Comparison of ENCODE assay signal across 9 mouse cellular contexts in the genomic region with DNA sequence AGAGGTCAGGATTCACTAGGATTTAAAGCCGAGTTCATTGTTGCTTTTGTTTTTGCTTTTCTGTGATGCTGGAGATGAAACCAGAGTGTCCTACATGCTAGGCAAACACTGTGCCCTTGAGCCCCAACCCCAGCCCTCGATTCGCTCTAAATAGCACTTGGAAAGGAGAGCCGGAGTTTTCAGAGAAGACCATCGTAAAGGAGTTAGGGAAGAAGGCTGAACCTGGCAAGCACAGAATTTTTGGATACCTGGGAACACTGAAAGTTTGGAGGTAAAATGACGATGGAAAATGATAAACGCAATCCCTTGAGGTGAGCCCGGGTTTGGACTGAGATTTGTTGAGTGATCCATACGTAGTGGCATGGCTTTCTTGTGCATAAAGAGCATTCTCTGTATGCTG. TPM values are rescaled to one million over a fixed set of nuclear protein-coding genes. Genes with fewer than 3 reads are reported as not detected.
DNase-seq lines count a peak whose midpoint lies in the region; ATAC-seq lines count a peak whose summit lies in the region.
"Had no signal": no experiment of that assay in that cellular context is flagged by ENCODE, and none has a peak within 500 bp of the region (broad histone marks: within the 10 kb centered on the region; RNA-seq: fewer than 3 reads in every experiment).

No protein-coding gene starts in this region.

- intact Hi-C loops in heart, postnatal 36 days (cut with DNase I): no loop called here

- H3K4me1 ChIP-seq in heart, embryonic 13.5 days: peaks cover 16% of the 10 kb centered on the region
- no peaks in the 10 kb centered on the region; the same call in 1 of the 2 replicates for H3K4me1 ChIP-seq in embryonic facial prominence, embryonic 11.5 days (ENCODE audit: control insufficient read depth, insufficient read depth, low read length)
- peaks cover 29% of the 10 kb centered on the region for H3K4me1 ChIP-seq in hindbrain, embryonic 14.5 days (replicated peaks; ENCODE audit: control insufficient read depth, insufficient read depth, low read length)
- H3K4me1 ChIP-seq in midbrain, embryonic 12.5 days: peaks cover 31% of the 10 kb centered on the region

- no peak overlapping the region for H3K27ac ChIP-seq in heart, embryonic 13.5 days (replicated peaks)
- no peak overlapping the region for H3K27ac ChIP-seq in embryonic facial prominence, embryonic 11.5 days (replicated peaks; ENCODE audit: low read depth, low read length)
- peak overlapping the region; percentile 72 for H3K27ac ChIP-seq in hindbrain, embryonic 14.5 days
- H3K27ac ChIP-seq in midbrain, embryonic 12.5 days (replicated peaks): peak overlapping the region; percentile 66

- DNase-seq in heart, postnatal 36 days: no peak
- no peak for DNase-seq in embryonic facial prominence, embryonic 11.5 days (ENCODE audit: low spot score)
- no peak for DNase-seq in hindbrain, embryonic 14.5 days (ENCODE audit: low spot score)
- DNase-seq in cerebellum, adult 11 months: no peak

- 29% methylated on average over 9 of the region's 9 CpGs for WGBS in heart, embryonic 13.5 days
- WGBS in embryonic facial prominence, embryonic 11.5 days: 31% methylated on average over 9 of the region's 9 CpGs
- 28% methylated on average over 9 of the region's 9 CpGs for WGBS in hindbrain, embryonic 14.5 days
- WGBS in midbrain, embryonic 12.5 days: 22% methylated on average over 9 of the region's 9 CpGs

- no peaks in the 10 kb centered on the region for H3K9me3 ChIP-seq in heart, embryonic 13.5 days
- no peaks in the 10 kb centered on the region for H3K9me3 ChIP-seq in embryonic facial prominence, embryonic 11.5 days (replicated peaks; ENCODE audit: control insufficient read depth, low read length)
- no peaks in the 10 kb centered on the region for H3K9me3 ChIP-seq in hindbrain, embryonic 14.5 days (ENCODE audit: control insufficient read depth, low read length)
- no peaks in the 10 kb centered on the region for H3K9me3 ChIP-seq in midbrain, embryonic 12.5 days

- H3K9ac ChIP-seq in heart, embryonic 13.5 days: peak overlapping the region; percentile 87
- peak overlapping the region; percentile 74 for H3K9ac ChIP-seq in embryonic facial prominence, embryonic 11.5 days (replicated peaks; ENCODE audit: low read length)
- H3K9ac ChIP-seq in hindbrain, embryonic 14.5 days: peak overlapping the region; percentile 87
- H3K9ac ChIP-seq in midbrain, embryonic 12.5 days (replicated peaks): peak overlapping the region; percentile 81

- H3K4me2 ChIP-seq in heart, embryonic 13.5 days: peak overlapping the region; percentile 100
- peak overlapping the region; percentile 97; the same call in 1 of the 2 replicates for H3K4me2 ChIP-seq in embryonic facial prominence, embryonic 11.5 days (ENCODE audit: low read depth, low read length)
- peak overlapping the region; percentile 80 for H3K4me2 ChIP-seq in hindbrain, embryonic 14.5 days (replicated peaks)
- H3K4me2 ChIP-seq in midbrain, embryonic 12.5 days (replicated peaks): peak overlapping the region; percentile 83

- ATAC-seq in heart, embryonic 13.5 days (ENCODE audit: extremely low read depth, insufficient number of reproducible peaks, low FRiP score, low TSS enrichment): no peak
- no peak for ATAC-seq in embryonic facial prominence, embryonic 11.5 days (replicated peaks; ENCODE audit: insufficient number of reproducible peaks, low FRiP score, low TSS enrichment, low read depth)
- ATAC-seq in hindbrain, embryonic 14.5 days (ENCODE audit: low FRiP score): no peak
- ATAC-seq in midbrain, embryonic 12.5 days (ENCODE audit: low FRiP score, low read depth): no peak
- ATAC-seq in megakaryocyte progenitor cell, adult 5-6 weeks (replicated peaks; ENCODE audit: poor library complexity): no peak
- ATAC-seq in cerebellum, adult (ENCODE audit: insufficient number of reproducible peaks, low FRiP score, low TSS enrichment): no peak

- peak overlapping the region; percentile 72 for H3K4me3 ChIP-seq in heart, embryonic 13.5 days
- peak overlapping the region; percentile 73 for H3K4me3 ChIP-seq in embryonic facial prominence, embryonic 11.5 days (ENCODE audit: low read depth, low read length)
- peak overlapping the region; percentile 77 for H3K4me3 ChIP-seq in hindbrain, embryonic 14.5 days (replicated peaks; ENCODE audit: low read length)
- H3K4me3 ChIP-seq in midbrain, embryonic 12.5 days: peak overlapping the region; percentile 70

- peaks cover 10% of the 10 kb centered on the region for H3K36me3 ChIP-seq in heart, embryonic 13.5 days
- no peaks in the 10 kb centered on the region; the same call in 1 of the 2 replicates for H3K36me3 ChIP-seq in embryonic facial prominence, embryonic 11.5 days (replicated peaks; ENCODE audit: control insufficient read depth, insufficient read depth, low read depth, low read length)
- H3K36me3 ChIP-seq in hindbrain, embryonic 14.5 days (replicated peaks; ENCODE audit: control insufficient read depth, insufficient read depth): peaks cover 15% of the 10 kb centered on the region
- H3K36me3 ChIP-seq in midbrain, embryonic 12.5 days: peaks cover 7% of the 10 kb centered on the region

- peaks cover 14% of the 10 kb centered on the region for H3K27me3 ChIP-seq in heart, embryonic 13.5 days (replicated peaks)
- no peaks in the 10 kb centered on the region for H3K27me3 ChIP-seq in embryonic facial prominence, embryonic 11.5 days (ENCODE audit: control insufficient read depth, insufficient read depth, low read length)
- H3K27me3 ChIP-seq in hindbrain, embryonic 14.5 days (ENCODE audit: control insufficient read depth, insufficient read depth, low read length): no peaks in the 10 kb centered on the region
- peaks cover 23% of the 10 kb centered on the region; the same call in 1 of the 2 replicates for H3K27me3 ChIP-seq in midbrain, embryonic 12.5 days
- H3K27me3 ChIP-seq: CH12.LX had no signal

RNA-seq across cellular contexts. Expression of a gene that starts 0.6 kb away (rescaled TPM):
- polyA plus RNA-seq in heart, embryonic 13.5 days (2015; fragmentation: Nextera tagmentation; extraction: Ambion mirVana): 0.60 and 0.96 TPM in 2 replicates
- total RNA-seq in heart, postnatal 36 days (2021): under 1 TPM; 0.14 to 0.30 TPM
- polyA plus RNA-seq in embryonic facial prominence, embryonic 11.5 days (2014; fragmentation: Nextera tagmentation; extraction: Ambion mirVana): 4.5 TPM in 2 replicates
- polyA plus RNA-seq in hindbrain, embryonic 14.5 days (2014; fragmentation: Nextera tagmentation; extraction: Ambion mirVana): 19.4 and 19.5 TPM in 2 replicates
- 8.8 TPM in 2 replicates for polyA plus RNA-seq in midbrain, embryonic 12.5 days (2016; fragmentation: Nextera tagmentation; extraction: Ambion mirVana)
- total RNA-seq in megakaryocyte progenitor cell, adult 5-6 weeks (2015): 0.15 and 0.30 TPM in 2 replicates
- 0.03 TPM in 1 of 2 replicates, not detected in the other for total RNA-seq in megakaryocyte progenitor cell, adult 5-6 weeks (2017)

RNA-seq across cellular contexts. Expression of a gene that starts 17.1 kb away (rescaled TPM):
- 16.3 and 16.7 TPM in 2 replicates for polyA plus RNA-seq in heart, embryonic 13.5 days (2015; fragmentation: Nextera tagmentation; extraction: Ambion mirVana)
- 10 to 100 TPM; 29.8 to 30.2 TPM for total RNA-seq in heart, postnatal 36 days (2021)
- polyA plus RNA-seq in embryonic facial prominence, embryonic 11.5 days (2014; fragmentation: Nextera tagmentation; extraction: Ambion mirVana): 18.0 and 19.7 TPM in 2 replicates
- 7.1 and 9.4 TPM in 2 replicates for polyA plus RNA-seq in hindbrain, embryonic 14.5 days (2014; fragmentation: Nextera tagmentation; extraction: Ambion mirVana)
- 24.1 and 24.5 TPM in 2 replicates for polyA plus RNA-seq in midbrain, embryonic 12.5 days (2016; fragmentation: Nextera tagmentation; extraction: Ambion mirVana)
- 16.5 and 18.6 TPM in 2 replicates for total RNA-seq in megakaryocyte progenitor cell, adult 5-6 weeks (2015)
- total RNA-seq in megakaryocyte progenitor cell, adult 5-6 weeks (2017): 18.4 and 22.4 TPM in 2 replicates

RNA-seq across cellular contexts. Expression of a gene that starts 17.9 kb away (rescaled TPM):
- polyA plus RNA-seq in heart, embryonic 13.5 days (2015; fragmentation: Nextera tagmentation; extraction: Ambion mirVana): 55.9 and 62.2 TPM in 2 replicates
- 10 to 100 TPM; 48.6 to 52.3 TPM for total RNA-seq in heart, postnatal 36 days (2021)
- 62.9 and 66.8 TPM in 2 replicates for polyA plus RNA-seq in embryonic facial prominence, embryonic 11.5 days (2014; fragmentation: Nextera tagmentation; extraction: Ambion mirVana)
- polyA plus RNA-seq in hindbrain, embryonic 14.5 days (2014; fragmentation: Nextera tagmentation; extraction: Ambion mirVana): 75.8 and 85.4 TPM in 2 replicates
- 70.3 and 78.7 TPM in 2 replicates for polyA plus RNA-seq in midbrain, embryonic 12.5 days (2016; fragmentation: Nextera tagmentation; extraction: Ambion mirVana)
- total RNA-seq in megakaryocyte progenitor cell, adult 5-6 weeks (2015): 44.3 and 44.8 TPM in 2 replicates
- 25.2 and 30.3 TPM in 2 replicates for total RNA-seq in megakaryocyte progenitor cell, adult 5-6 weeks (2017)

RNA-seq across cellular contexts. Expression of a gene that starts 25.9 kb away (rescaled TPM):
- 39.3 and 39.9 TPM in 2 replicates for polyA plus RNA-seq in heart, embryonic 13.5 days (2015; fragmentation: Nextera tagmentation; extraction: Ambion mirVana)
- 10 to 100 TPM; 61.0 to 69.7 TPM for total RNA-seq in heart, postnatal 36 days (2021)
- 53.2 and 57.8 TPM in 2 replicates for polyA plus RNA-seq in embryonic facial prominence, embryonic 11.5 days (2014; fragmentation: Nextera tagmentation; extraction: Ambion mirVana)
- polyA plus RNA-seq in hindbrain, embryonic 14.5 days (2014; fragmentation: Nextera tagmentation; extraction: Ambion mirVana): 18.8 and 20.1 TPM in 2 replicates
- polyA plus RNA-seq in midbrain, embryonic 12.5 days (2016; fragmentation: Nextera tagmentation; extraction: Ambion mirVana): 69.5 and 70.3 TPM in 2 replicates
- total RNA-seq in megakaryocyte progenitor cell, adult 5-6 weeks (2015): 4.8 and 5.1 TPM in 2 replicates
- 7.7 and 8.6 TPM in 2 replicates for total RNA-seq in megakaryocyte progenitor cell, adult 5-6 weeks (2017)

RNA-seq across cellular contexts. Expression of a gene that starts 57.2 kb away (rescaled TPM):
- 0.15 TPM in 1 of 2 replicates, not detected in the other for polyA plus RNA-seq in heart, embryonic 13.5 days (2015; fragmentation: Nextera tagmentation; extraction: Ambion mirVana)
- total RNA-seq in heart, postnatal 36 days (2021): under 1 TPM; 0.11 to 0.19 TPM
- 0.21 and 0.41 TPM in 2 replicates for polyA plus RNA-seq in embryonic facial prominence, embryonic 11.5 days (2014; fragmentation: Nextera tagmentation; extraction: Ambion mirVana)
- polyA plus RNA-seq in hindbrain, embryonic 14.5 days (2014; fragmentation: Nextera tagmentation; extraction: Ambion mirVana): 2.5 and 2.9 TPM in 2 replicates
- 0.46 and 0.84 TPM in 2 replicates for polyA plus RNA-seq in midbrain, embryonic 12.5 days (2016; fragmentation: Nextera tagmentation; extraction: Ambion mirVana)
- 0.05 TPM in 1 of 2 replicates, not detected in the other for total RNA-seq in megakaryocyte progenitor cell, adult 5-6 weeks (2015)
- total RNA-seq in megakaryocyte progenitor cell, adult 5-6 weeks (2017): not detected in 2 replicates

Comparison
In these comparisons a context has a peak if more than half of its experiments do, and no peak if none do; other contexts are left out.
1. H3K27ac ChIP-seq: peak in hindbrain, embryonic 14.5 days (single experiment) and midbrain, embryonic 12.5 days (single experiment); none in heart, embryonic 13.5 days (single experiment) and embryonic facial prominence, embryonic 11.5 days (single experiment).
2. Peak in every context shown above with its lines, with median percentiles within 50 percentile points of each other: H3K4me2 ChIP-seq, H3K4me3 ChIP-seq and H3K9ac ChIP-seq.